9 mouse cellular contexts compared by ENCODE assay signal in the genomic region with DNA sequence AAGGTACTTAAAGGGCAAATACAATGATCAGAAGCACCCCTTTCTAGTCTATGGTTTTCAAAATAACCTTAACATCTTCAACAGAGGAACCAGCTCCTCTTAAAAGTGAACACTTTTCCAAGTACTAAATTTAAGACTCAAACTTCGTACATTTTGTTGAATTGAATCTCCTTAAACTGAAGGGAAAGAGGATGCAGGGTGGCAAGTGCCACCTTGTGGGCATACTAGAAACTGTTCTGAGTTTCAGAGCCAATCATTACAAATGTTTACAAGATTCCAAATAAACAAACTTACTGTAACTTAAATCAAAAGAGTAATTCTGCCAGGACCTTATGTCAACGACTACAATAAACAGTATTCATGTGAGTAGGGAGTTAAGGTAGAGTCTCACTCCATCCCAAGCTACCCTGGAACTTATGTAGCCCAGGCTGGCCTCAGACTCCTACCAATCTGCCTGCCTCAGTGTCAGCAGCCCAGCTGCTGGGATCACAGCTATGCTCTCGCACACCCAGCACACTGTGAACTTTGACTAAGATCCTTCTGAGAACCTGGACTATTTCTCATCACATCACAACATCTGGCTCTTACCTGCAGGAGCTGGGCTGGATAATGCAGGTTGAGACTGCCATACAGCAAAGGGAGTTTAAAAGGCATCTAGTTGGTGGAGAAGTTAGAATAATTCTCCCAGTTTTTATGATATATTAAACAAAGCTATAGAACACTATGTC. TPM values are rescaled to one million over a fixed set of nuclear protein-coding genes. Genes with fewer than 3 reads are reported as not detected.
DNase-seq lines count a peak whose midpoint lies in the region; ATAC-seq and TF ChIP-seq lines count a peak whose summit lies in the region.
"Had no signal": no experiment of that assay in that cellular context is flagged by ENCODE, and none has a peak within 500 bp of the region (broad histone marks: within the 10 kb centered on the region; RNA-seq: fewer than 3 reads in every experiment).

No protein-coding gene starts in this region.

- TF ChIP-seq EP300 in heart, adult 2 months (IDR thresholded peaks at IDR 0.05; ENCODE audit: insufficient read depth, low read depth, low read length): no peak

- no peaks in the 10 kb centered on the region for H3K9me3 ChIP-seq in heart, embryonic 10.5 days
- no peaks in the 10 kb centered on the region for H3K9me3 ChIP-seq in midbrain, postnatal 0 days (ENCODE audit: low read length)
- no peaks in the 10 kb centered on the region for H3K9me3 ChIP-seq in midbrain, embryonic 16.5 days (replicated peaks; ENCODE audit: control insufficient read depth, low read length, poor library complexity, severe bottlenecking)
- H3K9me3 ChIP-seq in kidney, postnatal 0 days (replicated peaks; ENCODE audit: low read length): no peaks in the 10 kb centered on the region
- H3K9me3 ChIP-seq: forebrain, embryonic 10.5 days had no signal

- no peak overlapping the region for H3K4me2 ChIP-seq in midbrain, postnatal 0 days (ENCODE audit: low read depth, low read length, poor library complexity, severe bottlenecking)
- no peak overlapping the region for H3K4me2 ChIP-seq in midbrain, embryonic 16.5 days (ENCODE audit: low read length)
- no peak overlapping the region for H3K4me2 ChIP-seq in kidney, postnatal 0 days (ENCODE audit: low read length)

- DNase-seq in heart, adult 2 months: peak in 1 of 2 experiments; percentile 8
- no peak for DNase-seq in heart, embryonic 10.5 days (ENCODE audit: low spot score)
- DNase-seq in midbrain, postnatal 0 days (ENCODE audit: low spot score): peak; percentile 60
- peak; percentile 79 for DNase-seq in kidney, postnatal 0 days (ENCODE audit: low spot score)
- DNase-seq in Muller cell, postnatal 12 days (ENCODE audit: inconsistent ontology term): no peak

- H3K36me3 ChIP-seq in heart, adult 2 months (ENCODE audit: control insufficient read depth, insufficient read depth, low read length): no peaks in the 10 kb centered on the region
- H3K36me3 ChIP-seq in heart, embryonic 10.5 days: peaks cover 4% of the 10 kb centered on the region; the same call in 1 of the 2 replicates
- H3K36me3 ChIP-seq in midbrain, postnatal 0 days (ENCODE audit: insufficient read depth, low read length): no peaks in the 10 kb centered on the region
- H3K36me3 ChIP-seq in midbrain, embryonic 16.5 days (ENCODE audit: control insufficient read depth, insufficient read depth, low read length): no peaks in the 10 kb centered on the region
- H3K36me3 ChIP-seq in kidney, postnatal 0 days (ENCODE audit: insufficient read depth, low read length): no peaks in the 10 kb centered on the region
- no peaks in the 10 kb centered on the region for H3K36me3 ChIP-seq in small intestine, adult 2 months (ENCODE audit: control insufficient read depth, insufficient read depth, low read length)

- ATAC-seq in midbrain, postnatal 0 days (ENCODE audit: low FRiP score): no peak
- ATAC-seq in midbrain, embryonic 16.5 days: no peak
- no peak for ATAC-seq in kidney, postnatal 0 days (replicated peaks; ENCODE audit: low FRiP score, low read depth)
- no peak for ATAC-seq in erythroblast, adult 5-6 weeks (replicated peaks; ENCODE audit: low FRiP score, poor library complexity, severe bottlenecking)

- H3K79me2 ChIP-seq in heart, adult 2 months (replicated peaks; ENCODE audit: control insufficient read depth, insufficient read depth, low read length): no peaks in the 10 kb centered on the region

- peak; percentile 95 for TF ChIP-seq CTCF in heart, adult 2 months (IDR thresholded peaks at IDR 0.05)
- TF ChIP-seq CTCF in midbrain, postnatal 0 days (IDR thresholded peaks at IDR 0.05): peak; percentile 92
- peak; percentile 89 for TF ChIP-seq CTCF in kidney, postnatal 0 days (IDR thresholded peaks at IDR 0.05; ENCODE audit: low read depth)
- TF ChIP-seq CTCF in small intestine, adult 2 months (IDR thresholded peaks at IDR 0.05; ENCODE audit: extremely low read depth, insufficient read length, insufficient replicate concordance, low read depth, low read length): no peak

- 30% methylated on average over 3 of the region's 3 CpGs for WGBS in heart, adult 2 months
- 58% methylated on average over 3 of the region's 3 CpGs for WGBS in heart, embryonic 10.5 days
- WGBS in midbrain, postnatal 0 days: 60% methylated on average over 3 of the region's 3 CpGs
- WGBS in midbrain, embryonic 16.5 days: 64% methylated on average over 3 of the region's 3 CpGs
- 40% methylated on average over 3 of the region's 3 CpGs for WGBS in kidney, postnatal 0 days
- 30% methylated on average over 3 of the region's 3 CpGs for WGBS in small intestine, adult 2 months

- H3K9ac ChIP-seq in heart, adult 2 months (ENCODE audit: low read depth, low read length): no peak overlapping the region
- H3K9ac ChIP-seq in midbrain, postnatal 0 days (replicated peaks; ENCODE audit: low read length, poor library complexity, severe bottlenecking): no peak overlapping the region
- no peak overlapping the region for H3K9ac ChIP-seq in midbrain, embryonic 16.5 days (ENCODE audit: low read depth, low read length)
- H3K9ac ChIP-seq in kidney, postnatal 0 days (ENCODE audit: low read depth, low read length): no peak overlapping the region

- H3K27me3 ChIP-seq in heart, adult 2 months (ENCODE audit: control insufficient read depth, insufficient read depth, low read length): no peaks in the 10 kb centered on the region
- H3K27me3 ChIP-seq in heart, embryonic 10.5 days (ENCODE audit: insufficient read depth, poor library complexity, severe bottlenecking): no peaks in the 10 kb centered on the region
- no peaks in the 10 kb centered on the region for H3K27me3 ChIP-seq in midbrain, postnatal 0 days (ENCODE audit: insufficient read depth, low read length)
- H3K27me3 ChIP-seq in midbrain, embryonic 16.5 days (ENCODE audit: control insufficient read depth, insufficient read depth, low read depth, low read length): no peaks in the 10 kb centered on the region
- H3K27me3 ChIP-seq in kidney, postnatal 0 days (ENCODE audit: insufficient read depth, low read length): no peaks in the 10 kb centered on the region
- H3K27me3 ChIP-seq in small intestine, adult 2 months (ENCODE audit: control insufficient read depth, insufficient read depth, low read length): no peaks in the 10 kb centered on the region

- no peaks in the 10 kb centered on the region; the same call in 1 of the 2 replicates for H3K4me1 ChIP-seq in heart, adult 2 months (ENCODE audit: control insufficient read depth, insufficient read depth, low read length)
- no peaks in the 10 kb centered on the region for H3K4me1 ChIP-seq in heart, embryonic 10.5 days
- H3K4me1 ChIP-seq in midbrain, postnatal 0 days (ENCODE audit: insufficient read depth, low read length): no peaks in the 10 kb centered on the region
- H3K4me1 ChIP-seq in midbrain, embryonic 16.5 days (ENCODE audit: control insufficient read depth, insufficient read depth, low read length): no peaks in the 10 kb centered on the region
- H3K4me1 ChIP-seq in kidney, postnatal 0 days (replicated peaks; ENCODE audit: insufficient read depth, low read length): no peaks in the 10 kb centered on the region
- H3K4me1 ChIP-seq in small intestine, adult 2 months (ENCODE audit: control insufficient read depth, insufficient read depth, insufficient read length, low read length): peaks cover 3% of the 10 kb centered on the region; the same call in 1 of the 2 replicates
- H3K4me1 ChIP-seq: forebrain, embryonic 10.5 days had no signal

- H3K4me3 ChIP-seq in heart, adult 2 months: no peak overlapping the region
- H3K4me3 ChIP-seq in heart, embryonic 10.5 days: no peak overlapping the region
- H3K4me3 ChIP-seq in midbrain, postnatal 0 days (ENCODE audit: low read depth, low read length): no peak overlapping the region
- no peak overlapping the region for H3K4me3 ChIP-seq in midbrain, embryonic 16.5 days (ENCODE audit: low read depth, low read length)
- no peak overlapping the region for H3K4me3 ChIP-seq in kidney, postnatal 0 days (replicated peaks; ENCODE audit: low read depth, low read length)
- no peak overlapping the region for H3K4me3 ChIP-seq in small intestine, adult 2 months (ENCODE audit: low read depth, low read length)
- H3K4me3 ChIP-seq: forebrain, embryonic 10.5 days had no signal

- intact Hi-C loops in heart, adult 2 months (cut with DNase I): no loop called here

- H3K27ac ChIP-seq in heart, adult 2 months: no peak overlapping the region
- no peak overlapping the region for H3K27ac ChIP-seq in heart, embryonic 10.5 days
- no peak overlapping the region for H3K27ac ChIP-seq in midbrain, postnatal 0 days (ENCODE audit: low read depth, low read length)
- H3K27ac ChIP-seq in midbrain, embryonic 16.5 days (ENCODE audit: low read length): no peak overlapping the region
- H3K27ac ChIP-seq in kidney, postnatal 0 days: no peak overlapping the region
- peak overlapping the region; percentile 38 for H3K27ac ChIP-seq in small intestine, adult 2 months (ENCODE audit: insufficient read depth, low read depth, low read length)
- H3K27ac ChIP-seq: forebrain, embryonic 10.5 days had no signal

- TF ChIP-seq POLR2A in heart, adult 2 months (IDR thresholded peaks at IDR 0.05; ENCODE audit: insufficient read depth, low read depth, low read length): no peak
- no peak for TF ChIP-seq POLR2A in small intestine, adult 2 months (IDR thresholded peaks at IDR 0.05; ENCODE audit: low read depth, low read length)

RNA-seq across cellular contexts. Expression of gene Chn1, which starts 29.3 kb away (rescaled TPM):
- total RNA-seq in heart, adult 2 months (2021): 10 to 100 TPM; 33.9 to 35.2 TPM
- 35.2 and 63.3 TPM in 2 replicates for polyA plus RNA-seq in heart, adult 2 months (2012; rRNA removed)
- polyA plus RNA-seq in heart, embryonic 10.5 days (2016; fragmentation: Nextera tagmentation; extraction: Ambion mirVana): 15.0 and 17.7 TPM in 2 replicates
- total RNA-seq in midbrain, postnatal 0 days (2014; rRNA removed): 122 and 147 TPM in 2 replicates
- 80.3 and 81.1 TPM in 2 replicates for polyA plus RNA-seq in midbrain, postnatal 0 days (2015; fragmentation: Nextera tagmentation; extraction: Ambion mirVana)
- polyA plus RNA-seq in midbrain, embryonic 16.5 days (2015; fragmentation: Nextera tagmentation; extraction: Ambion mirVana): 84.1 and 87.2 TPM in 2 replicates
- polyA plus RNA-seq in kidney, postnatal 0 days (2015; fragmentation: Nextera tagmentation; extraction: Ambion mirVana): 12.4 and 12.9 TPM in 2 replicates
- polyA plus RNA-seq in small intestine, adult 2 months (2012; rRNA removed): 1.7 and 2.1 TPM in 2 replicates
- not detected in 2 replicates for total RNA-seq in erythroblast, adult 5-6 weeks (2015; ENCODE audit: low replicate concordance)
- not detected in 2 replicates for total RNA-seq in erythroblast, adult 5-6 weeks (2017; ENCODE audit: low replicate concordance)

Comparison
In these comparisons a context has a peak if more than half of its experiments do, and no peak if none do; other contexts are left out.
1. DNase-seq: peak in midbrain, postnatal 0 days (single experiment) and kidney, postnatal 0 days (single experiment); none in heart, embryonic 10.5 days (single experiment) and Muller cell, postnatal 12 days (single experiment).